In genomic region chr7:49520504-49520903, GRCm38 (mm10) we compare ENCODE assay signal across 18 mouse cellular contexts.
DNase-seq lines count a peak whose midpoint lies in the region; ATAC-seq and TF ChIP-seq lines count a peak whose summit lies in the region.
"Had no signal": no experiment of that assay in that cellular context is flagged by ENCODE, and none has a peak within 500 bp of the region (broad histone marks: within the 10 kb centered on the region; RNA-seq: fewer than 3 reads in every experiment).

No protein-coding gene starts in this region.

- H3K9me3 ChIP-seq in heart, embryonic 12.5 days (replicated peaks): no peaks in the 10 kb centered on the region
- H3K9me3 ChIP-seq in neural tube, embryonic 13.5 days: no peaks in the 10 kb centered on the region
- H3K9me3 ChIP-seq in neural tube, embryonic 15.5 days (replicated peaks): no peaks in the 10 kb centered on the region
- no peaks in the 10 kb centered on the region for H3K9me3 ChIP-seq in kidney, postnatal 0 days (replicated peaks; ENCODE audit: low read length)
- H3K9me3 ChIP-seq: heart, embryonic 15.5 days; midbrain, embryonic 13.5 days had no signal

- no peaks in the 10 kb centered on the region for H3K36me3 ChIP-seq in heart, embryonic 12.5 days
- no peaks in the 10 kb centered on the region for H3K36me3 ChIP-seq in neural tube, embryonic 13.5 days
- H3K36me3 ChIP-seq in neural tube, embryonic 15.5 days: no peaks in the 10 kb centered on the region
- no peaks in the 10 kb centered on the region for H3K36me3 ChIP-seq in kidney, postnatal 0 days (ENCODE audit: insufficient read depth, low read length)
- H3K36me3 ChIP-seq: heart, embryonic 15.5 days; midbrain, embryonic 13.5 days had no signal

- no peak for ATAC-seq in heart, embryonic 12.5 days (ENCODE audit: insufficient number of reproducible peaks, low FRiP score)
- no peak for ATAC-seq in neural tube, embryonic 13.5 days (ENCODE audit: low read depth)
- ATAC-seq in neural tube, embryonic 15.5 days (ENCODE audit: low FRiP score): no peak
- peak; percentile 52; the same call in 1 of the 2 replicates for ATAC-seq in kidney, postnatal 0 days (replicated peaks; ENCODE audit: low FRiP score, low read depth)
- ATAC-seq: forebrain, postnatal 0 days; midbrain, embryonic 13.5 days had no signal

- no peaks in the 10 kb centered on the region for H3K27me3 ChIP-seq in heart, embryonic 12.5 days (replicated peaks)
- no peaks in the 10 kb centered on the region for H3K27me3 ChIP-seq in neural tube, embryonic 13.5 days
- 0 out of 2 replicates have a peak, but pooled peaks cover 5% of the 10 kb centered on the region for H3K27me3 ChIP-seq in neural tube, embryonic 15.5 days (replicated peaks)
- no peaks in the 10 kb centered on the region for H3K27me3 ChIP-seq in kidney, postnatal 0 days (ENCODE audit: insufficient read depth, low read length)
- H3K27me3 ChIP-seq: heart, embryonic 15.5 days had no signal

- WGBS in heart, embryonic 12.5 days: 41% methylated on average over 2 of the region's 2 CpGs
- WGBS in neural tube, embryonic 13.5 days: 74% methylated on average over 2 of the region's 2 CpGs
- WGBS in neural tube, embryonic 15.5 days: 57% methylated on average over 2 of the region's 2 CpGs
- WGBS in kidney, postnatal 0 days: 63% methylated on average over 2 of the region's 2 CpGs

- H3K9ac ChIP-seq in heart, embryonic 12.5 days: 0 out of 2 replicates have a peak overlapping the region, but pooled peaks have one; percentile 5
- no peak overlapping the region for H3K9ac ChIP-seq in neural tube, embryonic 13.5 days
- no peak overlapping the region for H3K9ac ChIP-seq in neural tube, embryonic 15.5 days (replicated peaks)
- H3K9ac ChIP-seq in kidney, postnatal 0 days (ENCODE audit: low read depth, low read length): no peak overlapping the region
- H3K9ac ChIP-seq: forebrain, postnatal 0 days; heart, embryonic 15.5 days; lung, embryonic 14.5 days; midbrain, embryonic 13.5 days had no signal

- H3K4me3 ChIP-seq in heart, embryonic 12.5 days: no peak overlapping the region
- no peak overlapping the region for H3K4me3 ChIP-seq in neural tube, embryonic 13.5 days
- H3K4me3 ChIP-seq in neural tube, embryonic 15.5 days (replicated peaks): no peak overlapping the region
- H3K4me3 ChIP-seq in kidney, postnatal 0 days (replicated peaks; ENCODE audit: low read depth, low read length): no peak overlapping the region
- H3K4me3 ChIP-seq: heart, embryonic 15.5 days; midbrain, embryonic 13.5 days had no signal

- no peak overlapping the region for H3K4me2 ChIP-seq in heart, embryonic 12.5 days
- no peak overlapping the region for H3K4me2 ChIP-seq in neural tube, embryonic 13.5 days
- H3K4me2 ChIP-seq in neural tube, embryonic 15.5 days: no peak overlapping the region
- H3K4me2 ChIP-seq in kidney, postnatal 0 days (ENCODE audit: low read length): no peak overlapping the region
- H3K4me2 ChIP-seq: heart, embryonic 15.5 days; liver, embryonic 11.5 days; lung, embryonic 14.5 days; midbrain, embryonic 13.5 days had no signal

- intact Hi-C loops in heart, postnatal 36 days (cut with DNase I): loop anchor here (5.0 kb wide), 1 partner anchor 37 kb away; no protein-coding TSS in a partner anchor

- H3K4me1 ChIP-seq in heart, embryonic 12.5 days (replicated peaks): peaks cover 43% of the 10 kb centered on the region
- H3K4me1 ChIP-seq in neural tube, embryonic 13.5 days (replicated peaks): peaks cover 36% of the 10 kb centered on the region
- peaks cover 42% of the 10 kb centered on the region for H3K4me1 ChIP-seq in neural tube, embryonic 15.5 days
- peaks cover 30% of the 10 kb centered on the region for H3K4me1 ChIP-seq in kidney, postnatal 0 days (replicated peaks; ENCODE audit: insufficient read depth, low read length)

- DNase-seq in heart, postnatal 36 days: no peak
- DNase-seq in kidney, postnatal 0 days (ENCODE audit: low spot score): no peak
- DNase-seq in lung, postnatal 36 days: no peak
- no peak for DNase-seq in cerebellum, postnatal 4 days (ENCODE audit: low spot score in 2 of 2)
- DNase-seq in MN1 (ENCODE audit: low spot score): no peak
- DNase-seq: adrenal gland, postnatal 10 days; cerebellum, adult 11-12 months; cerebellum, postnatal 36 days; forebrain, postnatal 0 days; lung, embryonic 14.5 days; retina, postnatal 1 day; thymus, postnatal 4 days had no signal

- no peak overlapping the region for H3K27ac ChIP-seq in heart, embryonic 12.5 days (ENCODE audit: poor library complexity, severe bottlenecking)
- H3K27ac ChIP-seq in neural tube, embryonic 13.5 days (replicated peaks): 0 out of 2 replicates have a peak overlapping the region, but pooled peaks have one; percentile 24
- no peak overlapping the region for H3K27ac ChIP-seq in neural tube, embryonic 15.5 days (replicated peaks)
- peak overlapping the region; percentile 5; the same call in 1 of the 2 replicates for H3K27ac ChIP-seq in kidney, postnatal 0 days
- H3K27ac ChIP-seq: heart, embryonic 15.5 days; midbrain, embryonic 13.5 days had no signal

- TF ChIP-seq CTCF in kidney, postnatal 0 days (IDR thresholded peaks at IDR 0.05; ENCODE audit: low read depth): no peak

Comparison
In these comparisons a context has a peak if more than half of its experiments do, and no peak if none do; other contexts are left out.
1. H3K27ac ChIP-seq: peak in neural tube, embryonic 13.5 days (single experiment) and kidney, postnatal 0 days (single experiment); none in heart, embryonic 12.5 days (single experiment) and neural tube, embryonic 15.5 days (single experiment).